Mouse (Mus musculus): ENCODE data around the gene Car14. TPM values are rescaled to one million over a fixed set of nuclear protein-coding genes. Genes with fewer than 3 reads are reported as not detected.

Gene Car14
- not detected for total RNA-seq (2023)

GRCm38 (mm10) chr3:95904568-95904967 lies at the start of gene Car14:
TSS of gene Car14 (minus strand) at chr3:95904691.

GRCm38 (mm10) chr3:95928658-95929503 lies 24.4 kb upstream of the Car14 start, which contains the start of gene Anp32e:
TSS of gene Anp32e (plus strand) at chr3:95929246.

GRCm38 (mm10) chr3:95893606-95894316 lies 10.7 kb downstream of the Car14 start, which contains the start of gene Aph1a:
TSS of gene Aph1a (plus strand) at chr3:95893969.

GRCm38 (mm10) chr3:95891211-95892065 lies 13.1 kb downstream of the Car14 start, which contains the start of gene BC028528:
TSS of gene BC028528 (minus strand) at chr3:95892005.

GRCm38 (mm10) chr3:95881979-95882815 lies 22.3 kb downstream of the Car14 start, which contains the start of gene Ciart:
TSS of gene Ciart (minus strand) at chr3:95882251.

GRCm38 (mm10) chr3:95871392-95871867 lies 33.1 kb downstream of the Car14 start, which contains the start of gene Mrps21:
TSS of gene Mrps21 (minus strand) at chr3:95871519.

GRCm38 (mm10) chr3:95855502-95856089 lies 48.9 kb downstream of the Car14 start, which contains the start of gene Prpf3:
TSS of gene Prpf3 (minus strand) at chr3:95855885.

Other genes with a start within 250 kb of the Car14 start
- gene Mcl1, start 245.9 kb downstream of the Car14 start, total RNA-seq (2023) = 100 to 1,000 TPM; 312 to 327 TPM
- 10 to 100 TPM in 1 of 2 experiments, 1 to 10 TPM in 1; 7.9 to 11.6 TPM for gene Adamtsl4, start 216.8 kb downstream of the Car14 start, total RNA-seq (2023)
- 100 to 1,000 TPM in 1 of 2 experiments, 10 to 100 TPM in 1; 98.0 to 103 TPM for gene Ecm1, start 165.1 kb downstream of the Car14 start, total RNA-seq (2023)
- 100 to 1,000 TPM; 128 to 134 TPM for gene Tars2, start 144.5 kb downstream of the Car14 start, total RNA-seq (2023)
- gene Rprd2, start 85.8 kb downstream of the Car14 start, total RNA-seq (2023) = 100 to 1,000 TPM; 107 to 116 TPM
- 10 to 100 TPM; 82.0 to 90.5 TPM for gene Prpf3, start 48.8 kb downstream of the Car14 start, total RNA-seq (2023)
- gene Mrps21, start 33.2 kb downstream of the Car14 start, total RNA-seq (2023) = 100 to 1,000 TPM in 1 of 2 experiments, 10 to 100 TPM in 1; 95.6 to 108 TPM
- gene Ciart, start 22.4 kb downstream of the Car14 start, total RNA-seq (2023) = 10 to 100 TPM; 12.9 to 18.1 TPM
- under 1 TPM in 1 of 2 experiments, not detected in 1; 0.96 TPM for gene BC028528, start 12.7 kb downstream of the Car14 start, total RNA-seq (2023)
- gene Aph1a, start 10.7 kb downstream of the Car14 start, total RNA-seq (2023) = 10 to 100 TPM; 49.9 to 71.5 TPM
- 100 to 1,000 TPM; 102 to 115 TPM for gene Anp32e, start 24.6 kb upstream of the Car14 start, total RNA-seq (2023)
- 10 to 100 TPM; 28.1 to 40.0 TPM for gene Plekho1, start 91.3 kb upstream of the Car14 start, total RNA-seq (2023)
- 10 to 100 TPM in 1 of 2 experiments, 1 to 10 TPM in 1; 9.4 to 19.2 TPM for gene Vps45, start 153.8 kb upstream of the Car14 start, total RNA-seq (2023)
- 10 to 100 TPM; 18.1 to 27.4 TPM for gene Otud7b, start 199.8 kb upstream of the Car14 start, total RNA-seq (2023)